20 mouse cellular contexts compared by ENCODE assay signal in the genomic region with DNA sequence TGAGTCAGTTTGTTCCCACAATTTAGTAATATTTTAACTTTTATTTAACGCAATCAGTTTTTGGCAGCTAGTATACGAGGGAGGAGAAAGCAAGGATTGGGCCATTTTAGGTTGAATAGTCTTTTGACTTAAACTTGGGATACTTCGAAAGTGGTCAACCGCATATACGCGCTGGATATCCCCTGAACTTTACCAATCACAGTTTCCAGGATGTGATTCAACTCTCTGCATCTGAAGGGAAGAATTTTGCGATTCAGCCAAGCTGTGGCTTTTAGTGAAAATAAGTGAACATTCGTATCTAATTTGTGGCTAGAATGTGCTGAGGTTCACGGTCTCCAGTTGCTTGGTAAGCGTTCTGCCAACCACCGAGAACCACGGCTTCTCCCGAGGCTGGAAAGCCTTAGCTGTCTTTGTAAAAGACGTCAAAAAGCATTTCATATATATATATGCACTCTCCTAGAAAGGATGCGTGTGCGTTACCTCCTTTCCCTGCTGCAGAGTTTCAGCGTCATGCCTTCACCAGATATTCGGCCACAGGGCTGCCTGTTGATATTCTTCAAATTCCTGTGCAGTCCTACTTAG.
"Had no signal": no experiment of that assay in that cellular context is flagged by ENCODE, and none has a peak within 500 bp of the region (broad histone marks: within the 10 kb centered on the region; RNA-seq: fewer than 3 reads in every experiment).

No protein-coding gene starts in this region.

- H3K27me3 ChIP-seq: lung, embryonic 15.5 days; midbrain, embryonic 12.5 days; neural tube, embryonic 13.5 days; neural tube, embryonic 15.5 days; stomach, embryonic 15.5 days had no signal

- ATAC-seq: liver, postnatal 0 days; lung, postnatal 0 days; midbrain, embryonic 16.5 days had no signal

- H3K36me3 ChIP-seq: lung, embryonic 15.5 days; midbrain, embryonic 12.5 days; neural tube, embryonic 13.5 days; stomach, embryonic 15.5 days had no signal

- H3K4me3 ChIP-seq: lung, embryonic 15.5 days; midbrain, embryonic 12.5 days; myocyte; neural tube, embryonic 13.5 days; neural tube, embryonic 15.5 days; stomach, embryonic 15.5 days had no signal

- H3K4me2 ChIP-seq: lung, embryonic 15.5 days; midbrain, embryonic 12.5 days; neural tube, embryonic 13.5 days; neural tube, embryonic 15.5 days; stomach, embryonic 15.5 days had no signal

- H3K4me1 ChIP-seq: lung, embryonic 15.5 days; midbrain, embryonic 12.5 days; neural tube, embryonic 15.5 days; stomach, embryonic 15.5 days had no signal

- DNase-seq: liver, postnatal 0 days; lung, adult 2 months; lung, postnatal 14 days; lung, postnatal 36 days; right cerebral cortex, adult 18-20 months; right cerebral cortex, postnatal 25 days; right cerebral cortex, postnatal 4 days; spleen, adult 18-20 months; thymus, adult 2 months; thymus, postnatal 25 days; thymus, postnatal 4 days had no signal

- H3K27ac ChIP-seq: lung, embryonic 15.5 days; midbrain, embryonic 12.5 days; neural tube, embryonic 13.5 days; neural tube, embryonic 15.5 days; stomach, embryonic 15.5 days; stomach, postnatal 0 days had no signal

- H3K9ac ChIP-seq: liver, postnatal 0 days; lung, embryonic 15.5 days; midbrain, embryonic 12.5 days; neural tube, embryonic 13.5 days; neural tube, embryonic 15.5 days; stomach, embryonic 15.5 days had no signal

- H3K9me3 ChIP-seq: lung, embryonic 15.5 days; midbrain, embryonic 12.5 days; neural tube, embryonic 13.5 days; neural tube, embryonic 15.5 days; stomach, embryonic 15.5 days had no signal
